Mouse (Mus musculus): ENCODE data around the gene Nav2. TPM values are rescaled to one million over a fixed set of nuclear protein-coding genes. Genes with fewer than 3 reads are reported as not detected.
A peak's percentile ranks its signal among the peaks of the same experiment; 100 is the strongest.

Nav2 gene
- polyA plus RNA-seq, 1 experiment, result 38.5 TPM

- Histone ChIP-seq H3K4me1 (ENCODE audit: control insufficient read depth, insufficient read depth, low read length) (peaks cover 25% of the 10 kb centered on the region), H3K27ac (ENCODE audit: insufficient read depth, low read length) (no peak overlapping the region), H3K4me3 (ENCODE audit: insufficient read depth, low read length) (no peak overlapping the region)
- peak; percentile 88 for TF ChIP-seq CTCF (IDR thresholded peaks at IDR 0.05; ENCODE audit: extremely low read depth, insufficient read depth, low read length)
- no peak for TF ChIP-seq POLR2A (IDR thresholded peaks at IDR 0.05; ENCODE audit: extremely low read depth, insufficient read depth, low read length)
These were observed 364.2 kb downstream of the Nav2 start for GRCm38 (mm10) chr7:49272445-49273439.

DNA sequence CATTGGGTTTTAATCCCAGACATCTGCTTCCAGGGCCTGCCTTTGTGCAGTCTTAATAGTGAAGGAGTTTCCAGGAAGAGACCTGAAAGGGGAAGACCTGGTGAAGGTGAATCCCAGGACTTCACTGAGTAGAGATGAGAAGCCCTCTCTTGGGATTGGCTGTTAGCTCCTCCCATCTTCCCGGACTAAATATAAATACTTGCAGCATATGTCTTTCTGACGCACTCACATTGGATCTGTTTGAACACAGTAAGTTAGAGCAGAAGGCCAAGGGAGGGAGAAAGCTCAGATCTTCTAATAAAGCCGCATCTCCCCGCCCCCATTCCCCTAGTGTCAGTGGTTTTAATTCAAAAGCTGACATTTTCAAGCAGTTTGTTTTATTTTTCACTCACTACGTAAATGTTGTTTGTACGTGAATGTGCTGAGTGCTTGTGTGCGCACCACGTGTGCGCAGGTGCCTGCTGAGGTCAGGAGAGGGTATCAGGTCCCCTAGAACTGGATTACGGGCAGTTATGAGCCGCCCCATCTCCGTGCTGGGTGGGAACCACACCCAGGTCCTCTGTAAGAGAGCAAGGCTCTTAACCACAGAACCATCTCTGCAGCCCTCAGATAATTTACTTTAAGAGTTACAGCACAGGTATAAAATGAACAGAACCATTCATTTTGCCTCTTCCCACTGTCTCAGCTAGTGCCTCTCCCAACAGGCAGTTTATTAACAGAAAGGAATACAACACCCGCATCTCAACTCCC lies 365.6 kb downstream of the Nav2 start:
- Histone ChIP-seq H3K27ac (ENCODE audit: insufficient read depth, low read length) (0 out of 2 replicates have a peak overlapping the region, but pooled peaks have one; percentile 27), H3K4me1 (ENCODE audit: control insufficient read depth, insufficient read depth, low read length) (peaks cover 25% of the 10 kb centered on the region), H3K4me3 (ENCODE audit: insufficient read depth, low read length) (no peak overlapping the region)
- TF ChIP-seq CTCF (IDR thresholded peaks at IDR 0.05; ENCODE audit: extremely low read depth, insufficient read depth, low read length), result no peak
- no peak for TF ChIP-seq POLR2A (IDR thresholded peaks at IDR 0.05; ENCODE audit: extremely low read depth, insufficient read depth, low read length)

DNA sequence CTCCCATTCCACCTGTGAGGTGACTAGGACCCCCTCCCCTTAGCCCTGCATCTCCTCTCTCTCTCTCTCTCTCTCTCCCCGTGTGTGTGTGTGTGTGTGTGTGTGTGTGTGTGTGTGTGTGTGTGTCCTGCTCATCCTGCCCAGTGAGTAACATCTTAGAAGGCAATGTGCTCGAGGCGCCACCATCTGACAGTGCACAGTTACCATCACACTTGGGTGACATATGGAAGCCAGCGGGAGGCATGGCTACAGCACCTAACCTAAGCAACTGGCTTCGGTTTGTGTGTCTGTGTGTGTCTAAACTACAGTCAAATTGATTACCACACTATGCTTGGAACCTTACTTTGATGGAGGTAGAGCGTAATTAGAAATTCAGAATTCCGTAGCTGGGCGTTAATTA lies 366.2 kb downstream of the Nav2 start:
- TF ChIP-seq CTCF (IDR thresholded peaks at IDR 0.05; ENCODE audit: extremely low read depth, insufficient read depth, low read length), result no peak
- TF ChIP-seq POLR2A (IDR thresholded peaks at IDR 0.05; ENCODE audit: extremely low read depth, insufficient read depth, low read length), result no peak

GRCm38 (mm10) chr7:49276163-49276562 lies 367.6 kb downstream of the Nav2 start:
- TF ChIP-seq CTCF (IDR thresholded peaks at IDR 0.05; ENCODE audit: extremely low read depth, insufficient read depth, low read length) (no peak), POLR2A (IDR thresholded peaks at IDR 0.05; ENCODE audit: extremely low read depth, insufficient read depth, low read length) (no peak)
- Histone ChIP-seq H3K4me3 (ENCODE audit: insufficient read depth, low read length) (no peak overlapping the region), H3K4me1 (ENCODE audit: control insufficient read depth, insufficient read depth, low read length) (peaks cover 25% of the 10 kb centered on the region), H3K27ac (ENCODE audit: insufficient read depth, low read length) (no peak overlapping the region)

More for the DNA sequence above, 366.2 kb downstream of the Nav2 start:
- peaks cover 25% of the 10 kb centered on the region for H3K4me1 ChIP-seq (ENCODE audit: control insufficient read depth, insufficient read depth, low read length)
- H3K27ac ChIP-seq (ENCODE audit: insufficient read depth, low read length), result no peak overlapping the region
- H3K4me3 ChIP-seq (ENCODE audit: insufficient read depth, low read length), result no peak overlapping the region

- Histone ChIP-seq H3K27ac (ENCODE audit: insufficient read depth, low read length) (peak overlapping the region; percentile 71), H3K4me3 (ENCODE audit: insufficient read depth, low read length) (no peak overlapping the region), H3K4me1 (ENCODE audit: control insufficient read depth, insufficient read depth, low read length) (peaks cover 22% of the 10 kb centered on the region)
- no peak for TF ChIP-seq POLR2A (IDR thresholded peaks at IDR 0.05; ENCODE audit: extremely low read depth, insufficient read depth, low read length)
- no peak for TF ChIP-seq CTCF (IDR thresholded peaks at IDR 0.05; ENCODE audit: extremely low read depth, insufficient read depth, low read length)
These were observed 369.2 kb downstream of the Nav2 start for GRCm38 (mm10) chr7:49277685-49278084.

DNA sequence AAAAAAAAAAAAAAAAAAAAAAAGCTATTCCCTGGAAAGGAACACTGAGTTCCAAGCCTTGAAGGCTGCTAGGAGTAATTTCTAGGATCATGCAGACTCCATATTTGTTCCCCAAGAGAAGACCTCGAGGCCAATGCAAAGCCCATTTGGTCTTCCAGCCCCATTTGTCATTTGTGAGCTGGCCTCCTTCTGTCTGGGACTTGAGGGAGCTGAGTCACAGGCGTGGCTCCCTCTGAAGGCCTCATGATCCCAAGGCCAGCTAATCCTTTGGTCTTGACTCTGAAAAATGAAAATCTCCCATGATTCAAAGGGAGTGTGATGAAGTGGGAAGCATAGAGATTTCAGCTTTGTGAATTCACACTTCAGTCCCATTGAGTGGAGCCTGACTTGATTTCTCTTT lies 370.0 kb downstream of the Nav2 start:
- no peak overlapping the region for H3K4me3 ChIP-seq (ENCODE audit: insufficient read depth, low read length)
- H3K27ac ChIP-seq (ENCODE audit: insufficient read depth, low read length), result no peak overlapping the region
- H3K4me1 ChIP-seq (ENCODE audit: control insufficient read depth, insufficient read depth, low read length), result peaks cover 17% of the 10 kb centered on the region
- TF ChIP-seq CTCF (IDR thresholded peaks at IDR 0.05; ENCODE audit: extremely low read depth, insufficient read depth, low read length), result no peak
- TF ChIP-seq POLR2A (IDR thresholded peaks at IDR 0.05; ENCODE audit: extremely low read depth, insufficient read depth, low read length), result no peak

DNA sequence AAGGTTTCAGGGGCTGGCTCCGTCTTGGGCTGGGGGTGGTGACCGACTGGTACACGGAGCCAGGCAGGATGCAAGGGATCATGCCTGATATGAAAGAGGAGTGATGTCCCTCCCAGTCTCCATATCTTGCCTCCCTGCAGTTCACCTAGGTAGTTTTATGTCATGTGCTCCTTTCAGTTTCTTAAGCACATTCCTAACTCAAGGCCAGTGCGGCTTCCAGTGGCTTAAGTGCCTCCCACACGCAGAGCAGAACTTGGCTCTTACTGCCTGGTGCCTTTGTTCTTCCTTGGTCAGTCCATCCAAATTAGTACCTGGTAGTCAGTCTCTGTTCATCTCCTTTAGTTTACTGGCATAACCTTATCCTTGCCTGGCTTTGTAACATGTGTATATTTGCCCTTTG lies 371.9 kb downstream of the Nav2 start:
- H3K27ac ChIP-seq (ENCODE audit: insufficient read depth, low read length), result no peak overlapping the region
- no peak overlapping the region for H3K4me3 ChIP-seq (ENCODE audit: insufficient read depth, low read length)
- TF ChIP-seq CTCF (IDR thresholded peaks at IDR 0.05; ENCODE audit: extremely low read depth, insufficient read depth, low read length), result no peak
- no peak for TF ChIP-seq POLR2A (IDR thresholded peaks at IDR 0.05; ENCODE audit: extremely low read depth, insufficient read depth, low read length)
- H3K4me1 ChIP-seq (ENCODE audit: control insufficient read depth, insufficient read depth, low read length), result peaks cover 19% of the 10 kb centered on the region

DNA sequence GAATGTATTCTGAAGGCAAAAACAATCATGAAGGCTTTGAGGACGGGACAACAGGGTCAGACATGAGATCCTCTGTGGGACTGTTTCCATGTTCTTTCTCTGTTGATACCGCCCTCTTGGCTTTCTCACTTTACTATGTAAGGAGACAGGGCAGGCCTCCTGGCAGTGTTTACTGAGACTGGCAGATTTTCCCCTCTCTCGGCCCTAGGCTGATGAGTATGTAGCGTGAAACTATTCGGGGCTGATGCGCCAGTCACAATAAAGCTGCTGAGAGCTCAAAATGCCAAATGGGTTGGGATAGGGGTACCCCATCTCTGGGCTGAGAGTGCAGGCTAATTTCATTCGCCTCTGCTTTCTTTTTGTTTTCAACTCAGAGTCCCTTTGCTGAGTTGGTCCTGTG lies 373.9 kb downstream of the Nav2 start:
- H3K4me3 ChIP-seq (ENCODE audit: insufficient read depth, low read length), result no peak overlapping the region
- peaks cover 20% of the 10 kb centered on the region for H3K4me1 ChIP-seq (ENCODE audit: control insufficient read depth, insufficient read depth, low read length)
- no peak for TF ChIP-seq POLR2A (IDR thresholded peaks at IDR 0.05; ENCODE audit: extremely low read depth, insufficient read depth, low read length)
- TF ChIP-seq CTCF (IDR thresholded peaks at IDR 0.05; ENCODE audit: extremely low read depth, insufficient read depth, low read length), result no peak
- no peak overlapping the region for H3K27ac ChIP-seq (ENCODE audit: insufficient read depth, low read length)

- Histone ChIP-seq H3K27ac (ENCODE audit: insufficient read depth, low read length) (no peak overlapping the region), H3K4me3 (ENCODE audit: insufficient read depth, low read length) (no peak overlapping the region), H3K4me1 (ENCODE audit: control insufficient read depth, insufficient read depth, low read length) (peaks cover 19% of the 10 kb centered on the region)
- TF ChIP-seq CTCF (IDR thresholded peaks at IDR 0.05; ENCODE audit: extremely low read depth, insufficient read depth, low read length), result no peak
- TF ChIP-seq POLR2A (IDR thresholded peaks at IDR 0.05; ENCODE audit: extremely low read depth, insufficient read depth, low read length), result no peak
These were observed 375.2 kb downstream of the Nav2 start for GRCm38 (mm10) chr7:49283507-49284361.

Measured in cortical plate, adult 2 months (tissue).